Comparison of ENCODE assay signal across 9 mouse cellular contexts in genomic region chr17:5798221-5798801, GRCm38 (mm10). TPM values are rescaled to one million over a fixed set of nuclear protein-coding genes. Genes with fewer than 3 reads are reported as not detected.
DNase-seq lines count a peak whose midpoint lies in the region; ATAC-seq and TF ChIP-seq lines count a peak whose summit lies in the region.
"Had no signal": no experiment of that assay in that cellular context is flagged by ENCODE, and none has a peak within 500 bp of the region (broad histone marks: within the 10 kb centered on the region; RNA-seq: fewer than 3 reads in every experiment).

No protein-coding gene starts in this region.

- ATAC-seq in lung, postnatal 0 days = peak; percentile 28
- peak; percentile 81 for ATAC-seq in liver, embryonic 16.5 days (ENCODE audit: low read depth)
- peak; percentile 75 for ATAC-seq in stomach, postnatal 0 days (ENCODE audit: low FRiP score, low TSS enrichment)
- no peak for ATAC-seq in forebrain, postnatal 0 days

- no peak overlapping the region for H3K27ac ChIP-seq in lung, postnatal 0 days (ENCODE audit: low read length)
- H3K27ac ChIP-seq in cerebellum, adult 2 months (ENCODE audit: insufficient read depth, low read length) = no peak overlapping the region
- H3K27ac ChIP-seq in liver, embryonic 16.5 days (ENCODE audit: low read length) = peak overlapping the region; percentile 34; the same call in 1 of the 2 replicates
- H3K27ac ChIP-seq in stomach, postnatal 0 days (replicated peaks) = no peak overlapping the region
- H3K27ac ChIP-seq in forebrain, postnatal 0 days (ENCODE audit: low read depth, low read length) = no peak overlapping the region
- H3K27ac ChIP-seq: limb, embryonic 12.5 days had no signal

- H3K4me1 ChIP-seq in lung, postnatal 0 days (ENCODE audit: insufficient read depth, low read depth, low read length) = no peaks in the 10 kb centered on the region; the same call in 1 of the 2 replicates
- peaks cover 10% of the 10 kb centered on the region for H3K4me1 ChIP-seq in cerebellum, adult 2 months (ENCODE audit: control insufficient read depth, insufficient read depth, low read length)
- H3K4me1 ChIP-seq in liver, embryonic 16.5 days (ENCODE audit: control insufficient read depth, low read depth, low read length) = peaks cover 36% of the 10 kb centered on the region
- H3K4me1 ChIP-seq in stomach, postnatal 0 days (replicated peaks; ENCODE audit: control insufficient read depth, insufficient read depth) = no peaks in the 10 kb centered on the region
- no peaks in the 10 kb centered on the region for H3K4me1 ChIP-seq in forebrain, postnatal 0 days (ENCODE audit: insufficient read depth)

- no peak for DNase-seq in lung, postnatal 0 days (ENCODE audit: low spot score)
- DNase-seq in lung, postnatal 25 days (ENCODE audit: low spot score) = no peak
- peak; percentile 64 to 84 for DNase-seq in cerebellum, adult 2 months
- DNase-seq in stomach, postnatal 0 days (ENCODE audit: low spot score) = peak; percentile 54
- DNase-seq in testis, postnatal 10 days (ENCODE audit: low spot score) = no peak
- DNase-seq in adrenal gland, adult 8-10 months = no peak
- DNase-seq in forebrain, postnatal 0 days = no peak

- no peaks in the 10 kb centered on the region for H3K9me3 ChIP-seq in lung, postnatal 0 days (ENCODE audit: low read length)
- no peaks in the 10 kb centered on the region for H3K9me3 ChIP-seq in liver, embryonic 16.5 days (replicated peaks; ENCODE audit: control insufficient read depth, low read length)
- no peaks in the 10 kb centered on the region for H3K9me3 ChIP-seq in stomach, postnatal 0 days (ENCODE audit: control insufficient read depth, low read length)
- H3K9me3 ChIP-seq in forebrain, postnatal 0 days (ENCODE audit: low read length) = no peaks in the 10 kb centered on the region
- H3K9me3 ChIP-seq: limb, embryonic 12.5 days had no signal

- no peak for TF ChIP-seq EP300 in lung, postnatal 0 days (IDR thresholded peaks at IDR 0.05)
- TF ChIP-seq EP300 in stomach, postnatal 0 days (optimal IDR thresholded peaks at IDR 0.05) = no peak

- H3K27me3 ChIP-seq in lung, postnatal 0 days (replicated peaks; ENCODE audit: insufficient read depth, low read length) = no peaks in the 10 kb centered on the region
- no peaks in the 10 kb centered on the region for H3K27me3 ChIP-seq in cerebellum, adult 2 months (ENCODE audit: control insufficient read depth, insufficient read depth, low read length)
- no peaks in the 10 kb centered on the region for H3K27me3 ChIP-seq in liver, embryonic 16.5 days (ENCODE audit: control insufficient read depth, insufficient read depth, low read depth, low read length)
- H3K27me3 ChIP-seq in stomach, postnatal 0 days (ENCODE audit: control insufficient read depth, insufficient read depth, low read length) = no peaks in the 10 kb centered on the region
- H3K27me3 ChIP-seq in forebrain, postnatal 0 days (ENCODE audit: insufficient read depth, low read length) = no peaks in the 10 kb centered on the region
- H3K27me3 ChIP-seq: limb, embryonic 12.5 days had no signal

- H3K4me2 ChIP-seq in lung, postnatal 0 days (replicated peaks; ENCODE audit: low read depth, low read length) = no peak overlapping the region
- H3K4me2 ChIP-seq in liver, embryonic 16.5 days (ENCODE audit: low read depth, low read length) = peak overlapping the region; percentile 50
- H3K4me2 ChIP-seq in stomach, postnatal 0 days (replicated peaks; ENCODE audit: low read depth) = no peak overlapping the region
- H3K4me2 ChIP-seq in forebrain, postnatal 0 days (ENCODE audit: low read depth) = no peak overlapping the region
- H3K4me2 ChIP-seq: limb, embryonic 12.5 days had no signal

- WGBS in lung, postnatal 0 days = 42% methylated on average over 13 of the region's 13 CpGs
- 50% methylated on average over 13 of the region's 13 CpGs for WGBS in cerebellum, adult 2 months
- WGBS in liver, embryonic 16.5 days (ENCODE audit: insufficient replicate concordance) = 11% methylated on average over 13 of the region's 13 CpGs
- 59% methylated on average over 13 of the region's 13 CpGs for WGBS in stomach, postnatal 0 days
- WGBS in forebrain, postnatal 0 days = 72% methylated on average over 13 of the region's 13 CpGs

- no peak overlapping the region for H3K9ac ChIP-seq in lung, postnatal 0 days (replicated peaks; ENCODE audit: low read depth)
- H3K9ac ChIP-seq in liver, embryonic 16.5 days (ENCODE audit: low read depth, low read length) = no peak overlapping the region
- no peak overlapping the region for H3K9ac ChIP-seq in stomach, postnatal 0 days (ENCODE audit: low read length)
- H3K9ac ChIP-seq in forebrain, postnatal 0 days = no peak overlapping the region
- H3K9ac ChIP-seq: limb, embryonic 12.5 days had no signal

- H3K4me3 ChIP-seq in lung, postnatal 0 days (ENCODE audit: low read depth, low read length) = no peak overlapping the region
- H3K4me3 ChIP-seq in cerebellum, adult 2 months (replicated peaks; ENCODE audit: insufficient read depth, low read depth, low read length) = no peak overlapping the region
- H3K4me3 ChIP-seq in liver, embryonic 16.5 days (ENCODE audit: low read depth, low read length) = peak overlapping the region; percentile 25
- no peak overlapping the region for H3K4me3 ChIP-seq in stomach, postnatal 0 days (ENCODE audit: low read depth, low read length)
- H3K4me3 ChIP-seq in forebrain, postnatal 0 days (ENCODE audit: low read depth, low read length) = no peak overlapping the region
- H3K4me3 ChIP-seq: limb, embryonic 12.5 days had no signal

- no peak for TF ChIP-seq CTCF in lung, postnatal 0 days (IDR thresholded peaks at IDR 0.05)
- TF ChIP-seq CTCF in cerebellum, adult 2 months (IDR thresholded peaks at IDR 0.05; ENCODE audit: borderline replicate concordance, insufficient read depth, low read depth, low read length) = no peak
- TF ChIP-seq CTCF in stomach, postnatal 0 days (IDR thresholded peaks at IDR 0.05; ENCODE audit: low read depth) = no peak
- TF ChIP-seq CTCF in forebrain, postnatal 0 days (IDR thresholded peaks at IDR 0.05; ENCODE audit: low read depth) = no peak

- no peaks in the 10 kb centered on the region for H3K36me3 ChIP-seq in lung, postnatal 0 days (ENCODE audit: insufficient read depth, low read length)
- H3K36me3 ChIP-seq in liver, embryonic 16.5 days (ENCODE audit: control insufficient read depth, insufficient read depth) = no peaks in the 10 kb centered on the region
- no peaks in the 10 kb centered on the region for H3K36me3 ChIP-seq in stomach, postnatal 0 days (ENCODE audit: control insufficient read depth, insufficient read depth, low read length)
- H3K36me3 ChIP-seq in forebrain, postnatal 0 days (ENCODE audit: insufficient read depth) = no peaks in the 10 kb centered on the region
- H3K36me3 ChIP-seq: limb, embryonic 12.5 days had no signal

- TF ChIP-seq POLR2A in cerebellum, adult 2 months (IDR thresholded peaks at IDR 0.05; ENCODE audit: borderline replicate concordance, insufficient read depth, low read length) = no peak

RNA-seq across cellular contexts. Expression of gene Snx9, which starts 42.8 kb away (rescaled TPM):
- 26.3 and 26.9 TPM in 2 replicates for polyA plus RNA-seq in lung, postnatal 0 days (2015; fragmentation: Nextera tagmentation; extraction: Ambion mirVana)
- polyA plus RNA-seq in cerebellum, adult 2 months (2012; rRNA removed) = 17.8 and 19.1 TPM in 2 replicates
- 9.9 and 10.5 TPM in 2 replicates for polyA plus RNA-seq in liver, embryonic 16.5 days (2015; fragmentation: Nextera tagmentation; extraction: Ambion mirVana)
- polyA plus RNA-seq in stomach, postnatal 0 days (2015; fragmentation: Nextera tagmentation; extraction: Ambion mirVana) = 34.8 and 36.3 TPM in 2 replicates
- total RNA-seq in adrenal gland, adult 8-10 months (2022) = 10 to 100 TPM; 46.3 to 61.4 (median 52.9) TPM
- total RNA-seq in forebrain, postnatal 0 days (2014; rRNA removed) = 7.6 and 8.7 TPM in 2 replicates
- 4.3 and 5.6 TPM in 2 replicates for polyA plus RNA-seq in forebrain, postnatal 0 days (2015; fragmentation: Nextera tagmentation; extraction: Ambion mirVana)

Comparison
In these comparisons a context has a peak if more than half of its experiments do, and no peak if none do; other contexts are left out.
1. DNase-seq: peak in cerebellum, adult 2 months (2 of 2) and stomach, postnatal 0 days (single experiment); none in lung, postnatal 0 days (single experiment), lung, postnatal 25 days (single experiment), testis, postnatal 10 days (single experiment), adrenal gland, adult 8-10 months (single experiment) and forebrain, postnatal 0 days (single experiment).